Mouse (Mus musculus): ENCODE measurements around the gene Oog3. TPM values are rescaled to one million over a fixed set of nuclear protein-coding genes. Genes with fewer than 3 reads are reported as not detected.

Gene Oog3
- not detected in 2 replicates for polyA plus RNA-seq (2015; fragmentation: Nextera tagmentation; extraction: Ambion mirVana)

- no peak within 1 kb of the TSS for H3K9ac ChIP-seq (ENCODE audit: low read depth, low read length)
- no peak for ATAC-seq
- H3K4me1 ChIP-seq (ENCODE audit: control insufficient read depth, insufficient read depth, low read length), result no peaks in the 10 kb centered on the region
- H3K36me3 ChIP-seq (ENCODE audit: control insufficient read depth, insufficient read depth, low read length), result no peaks in the 10 kb centered on the region
- no peak within 1 kb of the TSS for H3K4me2 ChIP-seq (ENCODE audit: low read length)
- 69% methylated on average over 1 of the region's 1 CpGs for WGBS
- no peak within 1 kb of the TSS for H3K27ac ChIP-seq (ENCODE audit: low read length)
- no peak within 1 kb of the TSS for H3K4me3 ChIP-seq (ENCODE audit: low read depth, low read length)
- H3K9me3 ChIP-seq (replicated peaks; ENCODE audit: control insufficient read depth, low read length, poor library complexity, severe bottlenecking), result peaks cover 32% of the 10 kb centered on the region
- H3K27me3 ChIP-seq (ENCODE audit: control insufficient read depth, insufficient read depth, low read depth, low read length), result no peaks in the 10 kb centered on the region
Measured at GRCm38 (mm10) chr4:144162563-144162962, at the start of gene Oog3. Gene Oog3, minus strand, starts transcription at chr4:144162663.

- Histone ChIP-seq H3K9me3 (replicated peaks; ENCODE audit: control insufficient read depth, low read length, poor library complexity, severe bottlenecking) (peaks cover 11% of the 10 kb centered on the region), H3K4me1 (ENCODE audit: control insufficient read depth, insufficient read depth, low read length) (no peaks in the 10 kb centered on the region), H3K36me3 (ENCODE audit: control insufficient read depth, insufficient read depth, low read length) (no peaks in the 10 kb centered on the region), H3K4me3 (ENCODE audit: low read depth, low read length) (no peak within 1 kb of the TSS), H3K9ac (ENCODE audit: low read depth, low read length) (no peak within 1 kb of the TSS), H3K4me2 (ENCODE audit: low read length) (no peak within 1 kb of the TSS), H3K27ac (ENCODE audit: low read length) (no peak within 1 kb of the TSS), H3K27me3 (ENCODE audit: control insufficient read depth, insufficient read depth, low read depth, low read length) (no peaks in the 10 kb centered on the region)
- 31% methylated on average over 1 of the region's 1 CpGs for WGBS
- ATAC-seq, result no peak
Measured at GRCm38 (mm10) chr4:144190419-144190818, 28.0 kb upstream of the Oog3 start, which contains the start of gene Oog2. Gene Oog2, plus strand, starts transcription at chr4:144190719.

Other genes starting within 250 kb of the Oog3 start
- not detected in 2 replicates for gene Pramef25, start 211.6 kb downstream of the Oog3 start, polyA plus RNA-seq (2015; fragmentation: Nextera tagmentation; extraction: Ambion mirVana)
- not detected in 2 replicates for gene Gm13101, start 195.7 kb downstream of the Oog3 start, polyA plus RNA-seq (2015; fragmentation: Nextera tagmentation; extraction: Ambion mirVana)
- gene Pramef17, start 168.3 kb downstream of the Oog3 start, polyA plus RNA-seq (2015; fragmentation: Nextera tagmentation; extraction: Ambion mirVana), result not detected in 2 replicates
- not detected in 2 replicates for gene Pramel4, start 103.5 kb downstream of the Oog3 start, polyA plus RNA-seq (2015; fragmentation: Nextera tagmentation; extraction: Ambion mirVana)
- not detected in 2 replicates for gene Gm13102, start 56.2 kb downstream of the Oog3 start, polyA plus RNA-seq (2015; fragmentation: Nextera tagmentation; extraction: Ambion mirVana)
- gene Oog2, start 28.1 kb upstream of the Oog3 start, polyA plus RNA-seq (2015; fragmentation: Nextera tagmentation; extraction: Ambion mirVana), result not detected in 2 replicates
- not detected in 2 replicates for gene C87977, start 50.7 kb upstream of the Oog3 start, polyA plus RNA-seq (2015; fragmentation: Nextera tagmentation; extraction: Ambion mirVana)
- not detected in 2 replicates for gene Pramel5, start 117.8 kb upstream of the Oog3 start, polyA plus RNA-seq (2015; fragmentation: Nextera tagmentation; extraction: Ambion mirVana)
- gene Gm13128, start 167.6 kb upstream of the Oog3 start, polyA plus RNA-seq (2015; fragmentation: Nextera tagmentation; extraction: Ambion mirVana), result not detected in 2 replicates
- not detected in 2 replicates for gene Gm13119, start 195.3 kb upstream of the Oog3 start, polyA plus RNA-seq (2015; fragmentation: Nextera tagmentation; extraction: Ambion mirVana)
- gene Pramef20, start 215.3 kb upstream of the Oog3 start, polyA plus RNA-seq (2015; fragmentation: Nextera tagmentation; extraction: Ambion mirVana), result not detected in 2 replicates
- not detected in 2 replicates for gene Pramef12, start 245.8 kb upstream of the Oog3 start, polyA plus RNA-seq (2015; fragmentation: Nextera tagmentation; extraction: Ambion mirVana)

Data from midbrain, embryonic 16.5 days (tissue).